Mouse (Mus musculus) forebrain, embryonic 15.5 days (tissue): ENCODE data around the gene Mki67. TPM values are rescaled to one million over a fixed set of nuclear protein-coding genes. Genes with fewer than 3 reads are reported as not detected.
"Not testable (repeated sequence)": the region's sequence is repeated elsewhere in the genome, so short reads cannot be mapped to it uniquely, and the experiment has no call there.

Experiments
- ATAC-seq: fragments of 200-750 bp; cut with Nextera tagmentation; replicated peaks from 2 replicates; pipeline ENCODE4 v1.8.0; 2017; ENCODE audit warnings: mild to moderate bottlenecking, moderate TSS enrichment, moderate library complexity
- H3K27ac ChIP-seq: fragments of 300-500 bp; sonication (generic); replicated peaks from 2 replicates; pipeline ENCODE4 v1.5.1; 2015; ENCODE audit warnings: mild to moderate bottlenecking, inconsistent platforms
- H3K27me3 ChIP-seq: fragments of 300-500 bp; sonication (generic); 2 replicates; pipeline ENCODE4 v1.6.1; 2015; ENCODE audit warnings: inconsistent platforms
- H3K36me3 ChIP-seq: fragments of 300-500 bp; sonication (generic); 2 replicates; pipeline ENCODE4 v1.6.1; 2015; ENCODE audit warnings: mild to moderate bottlenecking, inconsistent platforms
- H3K4me1 ChIP-seq: fragments of 300-500 bp; sonication (generic); 2 replicates; pipeline ENCODE4 v1.6.1; 2015; ENCODE audit warnings: inconsistent platforms
- H3K4me2 ChIP-seq: fragments of 300-500 bp; sonication (generic); replicated peaks from 2 replicates; pipeline ENCODE4 v1.6.1; 2015; ENCODE audit warnings: mild to moderate bottlenecking, inconsistent platforms
- H3K4me3 ChIP-seq: fragments of 300-500 bp; sonication (generic); 2 replicates; pipeline ENCODE4 v1.5.1; 2015; ENCODE audit warnings: mild to moderate bottlenecking, inconsistent platforms
- H3K9ac ChIP-seq: fragments of 300-500 bp; sonication (generic); replicated peaks from 2 replicates; pipeline ENCODE4 v1.6.1; 2015; ENCODE audit warnings: mild to moderate bottlenecking, inconsistent platforms
- H3K9me3 ChIP-seq: fragments of 300-500 bp; sonication (generic); 2 replicates; pipeline ENCODE4 v1.6.1; 2016; ENCODE audit warnings: inconsistent platforms
- WGBS: fragments of 180-500 bp; shearing (Covaris S2); methylation state at CpG from one replicate; pipeline ENCODE4 v1.1.7; 2015; ENCODE audit warnings: mixed read lengths; 5-methylcytosine and 5-hydroxymethylcytosine counted together
- polyA plus RNA-seq: library from polyadenylated mRNA; unstranded; fragments of >200 nt; fragmentation: Nextera tagmentation; extraction: Ambion mirVana; gene quantifications from 2 replicates; pipeline ENCODE4 v1.2.1, GENCODE M21; 2015

Mki67 gene
- polyA plus RNA-seq, 1 experiment from 2014 or later, result 18.8 TPM

GRCm38 (mm10) chr7:135691941-135692340 is 24.2 kb downstream of the Mki67 start:
- 98% methylated on average over 5 of the region's 5 CpGs for WGBS
- H3K4me3 ChIP-seq, result no peak overlapping the region
- no peaks in the 10 kb centered on the region for H3K4me1 ChIP-seq
- no peak overlapping the region for H3K4me2 ChIP-seq
- H3K9me3 ChIP-seq, result no peaks in the 10 kb centered on the region
- peaks cover 39% of the 10 kb centered on the region for H3K36me3 ChIP-seq
- H3K27me3 ChIP-seq, result no peaks in the 10 kb centered on the region
- ATAC-seq, result no peak
- no peak overlapping the region for H3K9ac ChIP-seq
- no peak overlapping the region for H3K27ac ChIP-seq

- no peak overlapping the region for H3K27ac ChIP-seq
- WGBS, result 91% methylated on average over 7 of the region's 7 CpGs
- no peaks in the 10 kb centered on the region for H3K27me3 ChIP-seq
- H3K4me2 ChIP-seq, result no peak overlapping the region
- H3K4me1 ChIP-seq, result no peaks in the 10 kb centered on the region
- H3K9ac ChIP-seq, result no peak overlapping the region
- no peak overlapping the region for H3K4me3 ChIP-seq
- H3K36me3 ChIP-seq, result peaks cover 32% of the 10 kb centered on the region
- no peaks in the 10 kb centered on the region for H3K9me3 ChIP-seq
- no peak for ATAC-seq
Measured at GRCm38 (mm10) chr7:135689396-135689795, 26.8 kb downstream of the Mki67 start.

- H3K4me1 ChIP-seq, result no peaks in the 10 kb centered on the region
- H3K36me3 ChIP-seq, result peaks cover 17% of the 10 kb centered on the region
- ATAC-seq, result no peak
- H3K4me3 ChIP-seq, result no peak overlapping the region
- no peak overlapping the region for H3K27ac ChIP-seq
- no peak overlapping the region for H3K9ac ChIP-seq
- WGBS, result 79% methylated on average over 7 of the region's 7 CpGs
- H3K9me3 ChIP-seq, result no peaks in the 10 kb centered on the region
- no peak overlapping the region for H3K4me2 ChIP-seq
- H3K27me3 ChIP-seq, result no peaks in the 10 kb centered on the region
Measured at GRCm38 (mm10) chr7:135684938-135685337, 31.2 kb downstream of the Mki67 start.

GRCm38 (mm10) chr7:135684098-135684497 is 32.1 kb downstream of the Mki67 start:
- 64% methylated on average over 4 of the region's 4 CpGs for WGBS
- H3K36me3 ChIP-seq, result peaks cover 12% of the 10 kb centered on the region
- not testable (repeated sequence) for H3K4me2 ChIP-seq, H3K9ac ChIP-seq, H3K9me3 ChIP-seq, H3K27me3 ChIP-seq, H3K4me1 ChIP-seq, ATAC-seq, H3K4me3 ChIP-seq, H3K27ac ChIP-seq

- no peak overlapping the region for H3K9ac ChIP-seq
- H3K4me3 ChIP-seq, result no peak overlapping the region
- H3K4me2 ChIP-seq, result no peak overlapping the region
- H3K27me3 ChIP-seq, result no peaks in the 10 kb centered on the region
- 65% methylated on average over 5 of the region's 5 CpGs for WGBS
- H3K9me3 ChIP-seq, result no peaks in the 10 kb centered on the region
- no peak for ATAC-seq
- H3K4me1 ChIP-seq, result peaks cover 5% of the 10 kb centered on the region; the same call in 1 of the 2 replicates
- no peaks in the 10 kb centered on the region for H3K36me3 ChIP-seq
- no peak overlapping the region for H3K27ac ChIP-seq
Measured at GRCm38 (mm10) chr7:135680334-135680733, 35.8 kb downstream of the Mki67 start.

- no peak overlapping the region for H3K27ac ChIP-seq
- ATAC-seq, result no peak
- 78% methylated on average over 8 of the region's 8 CpGs for WGBS
Measured at GRCm38 (mm10) chr7:135676722-135677121, 39.4 kb downstream of the Mki67 start.

GRCm38 (mm10) chr7:135673576-135673975 is 42.6 kb downstream of the Mki67 start:
- H3K9me3 ChIP-seq, result no peaks in the 10 kb centered on the region
- peaks cover 5% of the 10 kb centered on the region; the same call in 1 of the 2 replicates for H3K4me1 ChIP-seq
- no peak for ATAC-seq
- H3K36me3 ChIP-seq, result no peaks in the 10 kb centered on the region
- 52% methylated on average over 3 of the region's 3 CpGs for WGBS
- H3K27me3 ChIP-seq, result no peaks in the 10 kb centered on the region
- H3K4me3 ChIP-seq, result no peak overlapping the region
- H3K9ac ChIP-seq, result no peak overlapping the region
- no peak overlapping the region for H3K4me2 ChIP-seq
- no peak overlapping the region for H3K27ac ChIP-seq

More at GRCm38 (mm10) chr7:135676722-135677121, 39.4 kb downstream of the Mki67 start:
- no peaks in the 10 kb centered on the region for H3K36me3 ChIP-seq
- H3K9ac ChIP-seq, result no peak overlapping the region
- no peak overlapping the region for H3K4me2 ChIP-seq
- H3K4me3 ChIP-seq, result no peak overlapping the region
- peaks cover 5% of the 10 kb centered on the region; the same call in 1 of the 2 replicates for H3K4me1 ChIP-seq
- no peaks in the 10 kb centered on the region for H3K27me3 ChIP-seq
- H3K9me3 ChIP-seq, result no peaks in the 10 kb centered on the region

- H3K4me2 ChIP-seq, result no peak overlapping the region
- 40% methylated on average over 16 of the region's 16 CpGs for WGBS
- H3K9ac ChIP-seq, result no peak overlapping the region
- no peak overlapping the region for H3K27ac ChIP-seq
- H3K9me3 ChIP-seq, result no peaks in the 10 kb centered on the region
- no peaks in the 10 kb centered on the region for H3K4me1 ChIP-seq
- H3K36me3 ChIP-seq, result no peaks in the 10 kb centered on the region
- no peak overlapping the region for H3K4me3 ChIP-seq
- H3K27me3 ChIP-seq, result no peaks in the 10 kb centered on the region
- 0 out of 2 replicates have a peak, but pooled peaks have one; percentile 55 for ATAC-seq
Measured at GRCm38 (mm10) chr7:135668852-135669739, 47.1 kb downstream of the Mki67 start.

GRCm38 (mm10) chr7:135666314-135666713 is 49.8 kb downstream of the Mki67 start:
- Histone ChIP-seq H3K36me3 (no peaks in the 10 kb centered on the region), H3K9me3 (no peaks in the 10 kb centered on the region), H3K4me1 (no peaks in the 10 kb centered on the region), H3K4me2 (no peak overlapping the region), H3K4me3 (no peak overlapping the region), H3K27ac (no peak overlapping the region), H3K27me3 (no peaks in the 10 kb centered on the region), H3K9ac (no peak overlapping the region)
- WGBS, result 90% methylated on average over 2 of the region's 2 CpGs
- ATAC-seq, result no peak

GRCm38 (mm10) chr7:135664211-135664610 is 52.0 kb downstream of the Mki67 start:
- Histone ChIP-seq H3K27me3 (no peaks in the 10 kb centered on the region), H3K27ac (no peak overlapping the region), H3K9ac (no peak overlapping the region), H3K4me1 (no peaks in the 10 kb centered on the region), H3K4me3 (no peak overlapping the region), H3K36me3 (no peaks in the 10 kb centered on the region), H3K9me3 (no peaks in the 10 kb centered on the region), H3K4me2 (no peak overlapping the region)
- ATAC-seq, result no peak
- WGBS, result 82% methylated on average over 7 of the region's 7 CpGs

- H3K36me3 ChIP-seq, result no peaks in the 10 kb centered on the region
- ATAC-seq, result no peak
- no peaks in the 10 kb centered on the region for H3K9me3 ChIP-seq
- no peak overlapping the region for H3K4me2 ChIP-seq
- no peak overlapping the region for H3K9ac ChIP-seq
- H3K4me3 ChIP-seq, result no peak overlapping the region
- H3K27me3 ChIP-seq, result no peaks in the 10 kb centered on the region
- no peak overlapping the region for H3K27ac ChIP-seq
- no peaks in the 10 kb centered on the region for H3K4me1 ChIP-seq
Measured at GRCm38 (mm10) chr7:135660314-135660713, 55.8 kb downstream of the Mki67 start.

GRCm38 (mm10) chr7:135659314-135659935 is 56.7 kb downstream of the Mki67 start:
- H3K4me1 ChIP-seq, result no peaks in the 10 kb centered on the region
- no peak overlapping the region for H3K4me3 ChIP-seq
- H3K4me2 ChIP-seq, result no peak overlapping the region
- H3K9me3 ChIP-seq, result no peaks in the 10 kb centered on the region
- H3K9ac ChIP-seq, result no peak overlapping the region
- ATAC-seq, result no peak
- whole genome bisulfite sequencing, result 93% methylated on average over 5 of the region's 5 CpGs
- no peaks in the 10 kb centered on the region for H3K27me3 ChIP-seq
- H3K36me3 ChIP-seq, result no peaks in the 10 kb centered on the region
- no peak overlapping the region for H3K27ac ChIP-seq
